ENCODE assay signal across 9 mouse cellular contexts in genomic region chr15:56336449-56336848, GRCm38 (mm10).
A peak's percentile ranks its signal among the peaks of the same experiment; 100 is the strongest.
DNase-seq lines count a peak whose midpoint lies in the region; ATAC-seq and TF ChIP-seq lines count a peak whose summit lies in the region.
"Had no signal": no experiment of that assay in that cellular context is flagged by ENCODE, and none has a peak within 500 bp of the region (broad histone marks: within the 10 kb centered on the region; RNA-seq: fewer than 3 reads in every experiment).

No protein-coding gene starts in this region.

- H3K9me3 ChIP-seq in liver, postnatal 0 days (ENCODE audit: low read length) = no peaks in the 10 kb centered on the region
- H3K9me3 ChIP-seq: stomach, embryonic 15.5 days had no signal

- no peak overlapping the region for H3K4me3 ChIP-seq in liver, postnatal 0 days (ENCODE audit: low read depth, low read length)
- H3K4me3 ChIP-seq: stomach, embryonic 15.5 days had no signal

- H3K36me3 ChIP-seq in liver, postnatal 0 days (replicated peaks; ENCODE audit: insufficient read depth, low read length) = no peaks in the 10 kb centered on the region
- H3K36me3 ChIP-seq: stomach, embryonic 15.5 days had no signal

- H3K27me3 ChIP-seq in liver, postnatal 0 days (ENCODE audit: insufficient read depth, low read length) = no peaks in the 10 kb centered on the region
- H3K27me3 ChIP-seq: stomach, embryonic 15.5 days had no signal

- TF ChIP-seq CTCF in liver, postnatal 0 days (IDR thresholded peaks at IDR 0.05; ENCODE audit: low read depth) = peak; percentile 86

- no peak for TF ChIP-seq EP300 in liver, postnatal 0 days (IDR thresholded peaks at IDR 0.05; ENCODE audit: low read depth)

- 32% methylated on average over 5 of the region's 5 CpGs for WGBS in liver, postnatal 0 days (ENCODE audit: insufficient replicate concordance)

- no peaks in the 10 kb centered on the region for H3K4me1 ChIP-seq in liver, postnatal 0 days (ENCODE audit: insufficient read depth)
- H3K4me1 ChIP-seq: stomach, embryonic 15.5 days had no signal

- no peak overlapping the region for H3K27ac ChIP-seq in liver, postnatal 0 days (ENCODE audit: low read depth)
- H3K27ac ChIP-seq: stomach, embryonic 15.5 days had no signal

- no peak overlapping the region for H3K9ac ChIP-seq in liver, postnatal 0 days (replicated peaks)
- H3K9ac ChIP-seq: stomach, embryonic 15.5 days had no signal

- no peak overlapping the region for H3K4me2 ChIP-seq in liver, postnatal 0 days (ENCODE audit: low read depth, low read length)
- H3K4me2 ChIP-seq: stomach, embryonic 15.5 days had no signal

- peak; percentile 77 for DNase-seq in ES-CJ7 (ENCODE audit: low read depth, low spot score)
- DNase-seq in adrenal gland, adult 2 months = peak; percentile 55
- peak; percentile 78 for DNase-seq in embryo, embryonic 11 days
- DNase-seq in kidney, postnatal 25 days = peak; percentile 74 to 78
- DNase-seq in liver, postnatal 0 days = peak; percentile 62
- DNase-seq in retina, postnatal 1 day = peak; percentile 70
- no peak for DNase-seq in T-cell, adult 2 months (ENCODE audit: low spot score)

- peak; percentile 52; the same call in 1 of the 2 replicates for ATAC-seq in granulocyte monocyte progenitor cell, adult 5-6 weeks (replicated peaks; ENCODE audit: poor library complexity, severe bottlenecking)
- no peak for ATAC-seq in liver, postnatal 0 days
